Mouse (Mus musculus): ENCODE results near the gene Susd3. TPM values are rescaled to one million over a fixed set of nuclear protein-coding genes. Genes with fewer than 3 reads are reported as not detected.

Gene Susd3
- total RNA-seq, 2 experiments from 2014 or later, result 2.4 to 2.8 TPM

DNA sequence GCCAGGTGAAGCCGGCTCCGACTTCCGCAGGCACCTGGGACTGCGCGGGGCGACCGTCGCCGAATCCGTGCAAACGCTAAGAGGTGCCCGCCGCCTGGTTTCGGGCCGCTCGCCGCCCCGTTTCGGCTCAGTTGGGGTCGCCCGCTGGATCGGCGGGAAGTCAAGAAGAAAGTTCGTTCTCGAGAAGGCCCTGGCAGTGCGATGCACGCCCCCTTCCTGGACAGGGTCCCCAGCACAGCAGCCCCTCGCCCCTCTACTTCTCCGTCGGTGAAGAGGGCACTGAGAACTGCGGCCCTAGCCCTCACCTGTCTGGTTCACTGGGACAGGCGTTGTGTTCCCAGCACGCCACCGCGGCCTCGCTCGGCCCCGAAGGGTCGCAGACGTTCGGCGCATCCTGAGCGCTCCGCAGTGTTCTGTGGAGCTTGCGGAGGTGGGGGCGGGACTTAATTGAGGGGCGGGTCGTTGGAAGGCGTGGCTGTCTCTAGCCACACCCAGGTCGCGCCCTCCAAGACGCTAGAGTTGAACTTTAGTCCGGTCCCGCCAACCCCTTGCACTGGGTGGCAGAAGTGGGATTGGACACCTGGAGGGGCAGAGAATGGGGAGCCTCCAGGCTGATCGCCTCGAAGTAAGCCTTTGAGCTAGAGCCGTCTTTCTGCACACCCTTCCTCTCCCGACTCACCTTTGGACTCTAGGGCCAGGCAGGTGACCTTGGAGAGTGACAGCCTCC, 603 bp downstream of the Susd3 start:
- intact Hi-C loops (cut with DNase I), result no loop called here
- peak in 1 of 2 experiments; percentile 47 for DNase-seq (ENCODE audit: extremely low spot score in 1 of 2, low spot score in 2 of 2)

DNA sequence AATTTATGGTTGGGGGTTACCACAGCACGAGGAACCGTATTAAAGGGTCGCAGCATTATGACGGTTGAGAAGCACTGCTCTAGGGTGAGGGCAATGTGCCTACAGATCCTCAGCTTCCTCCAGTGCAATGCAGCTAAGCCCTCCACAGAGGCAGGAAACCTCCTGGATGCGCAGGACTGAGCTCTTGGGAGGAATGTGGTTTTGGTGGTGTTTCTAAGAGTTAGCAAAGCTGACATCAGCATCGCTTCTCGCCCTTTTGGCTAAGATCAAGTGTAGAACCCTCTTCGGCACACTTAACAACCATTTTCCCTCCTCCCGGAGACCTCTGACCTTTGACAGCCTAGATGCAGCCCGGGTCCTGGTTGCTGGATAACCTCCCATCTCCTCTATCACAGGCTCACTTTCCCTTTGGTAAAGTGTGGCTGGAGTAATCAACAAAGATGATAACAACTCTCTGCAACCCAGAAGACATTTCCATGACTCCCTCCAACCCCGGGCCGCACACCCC, 1.2 kb downstream of the Susd3 start:
- intact Hi-C loops (cut with DNase I), result no loop called here

DNA sequence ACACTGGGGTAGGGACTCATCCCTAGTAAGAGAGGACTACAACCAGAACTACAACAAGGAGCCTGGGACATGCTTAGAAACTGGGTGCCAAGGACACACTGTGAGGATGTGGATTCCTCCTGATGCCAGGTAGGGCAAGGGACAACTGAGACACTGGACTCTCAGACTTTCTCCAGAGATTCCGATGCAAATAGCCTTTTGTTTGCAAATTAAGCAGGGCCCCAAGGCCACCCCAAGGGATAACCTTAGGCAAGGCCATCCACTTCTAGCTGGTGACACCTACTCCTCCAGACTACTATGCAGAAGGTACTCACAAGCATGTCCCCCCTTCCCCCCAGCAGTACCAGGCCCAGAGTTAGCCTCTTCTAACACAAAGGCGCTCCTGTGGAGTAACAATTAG, 1.9 kb downstream of the Susd3 start:
- intact Hi-C loops (cut with DNase I), result no loop called here
- DNase-seq (ENCODE audit: extremely low spot score in 1 of 2, low spot score in 2 of 2), result no peak

More for the DNA sequence above, 1.2 kb downstream of the Susd3 start:
- DNase-seq (ENCODE audit: extremely low spot score in 1 of 2, low spot score in 2 of 2), result no peak

DNA sequence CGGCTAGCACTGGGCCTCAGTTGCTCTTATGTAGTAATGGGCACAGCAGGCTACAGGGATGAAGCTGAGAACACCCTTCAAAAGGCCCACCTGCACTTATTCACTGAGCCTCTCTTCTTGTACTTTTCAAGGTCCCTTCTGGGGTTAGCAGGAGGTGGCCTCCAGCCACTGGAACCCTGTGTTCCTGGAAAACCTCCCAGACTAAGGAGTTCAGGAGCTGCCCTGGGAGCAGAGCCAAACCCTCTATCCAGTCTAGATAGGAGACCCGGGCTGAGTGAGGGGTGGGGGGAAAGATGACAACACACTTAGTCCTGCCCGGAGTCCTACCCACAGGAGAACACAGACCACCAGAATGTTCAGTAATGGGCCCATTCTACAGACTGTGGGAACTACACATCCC, 2.5 kb downstream of the Susd3 start:
- intact Hi-C loops (cut with DNase I), result no loop called here
- no peak for DNase-seq (ENCODE audit: extremely low spot score in 1 of 2, low spot score in 2 of 2)

DNA sequence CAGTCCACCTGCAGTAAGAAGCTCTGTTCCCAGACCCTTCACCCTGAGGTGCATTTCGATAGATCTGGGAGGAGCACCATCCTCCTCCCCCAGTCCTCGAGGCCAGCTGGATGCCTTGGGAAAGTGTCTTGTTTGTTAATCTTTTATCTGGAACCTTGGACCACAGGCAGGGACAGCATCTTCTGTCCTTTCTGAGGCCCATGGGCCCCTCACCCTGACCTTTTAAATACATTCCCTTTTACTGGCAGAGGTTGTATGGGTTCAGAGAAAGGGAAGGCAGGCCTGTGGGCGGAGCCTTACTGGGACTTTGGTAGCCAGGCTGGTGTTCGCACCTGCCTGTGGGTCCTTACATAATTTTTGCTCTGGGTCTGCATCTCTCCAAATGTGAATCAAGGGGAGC, 3.3 kb downstream of the Susd3 start:
- intact Hi-C loops (cut with DNase I), result no loop called here
- DNase-seq (ENCODE audit: extremely low spot score in 1 of 2, low spot score in 2 of 2), result no peak

DNA sequence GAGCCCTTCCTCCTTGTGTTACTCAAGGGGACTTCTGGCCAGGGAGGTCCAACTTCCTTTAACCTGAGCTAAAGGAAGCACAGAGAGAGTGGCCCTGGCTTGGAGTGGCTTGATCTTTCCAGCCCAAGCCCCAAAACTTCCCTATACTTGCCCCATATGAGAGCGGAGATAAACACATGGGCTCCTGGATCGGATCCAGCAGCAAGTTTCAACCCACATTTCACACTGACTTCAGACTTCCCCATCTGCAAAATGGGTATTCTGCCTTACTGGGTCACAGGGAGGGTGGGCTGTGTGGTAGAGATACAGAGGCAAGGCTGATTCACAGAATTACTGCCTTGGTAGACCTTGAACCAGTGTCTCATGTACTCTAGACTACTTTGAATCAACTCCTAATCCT, 5.0 kb downstream of the Susd3 start:
- intact Hi-C loops (cut with DNase I), result no loop called here

DNA sequence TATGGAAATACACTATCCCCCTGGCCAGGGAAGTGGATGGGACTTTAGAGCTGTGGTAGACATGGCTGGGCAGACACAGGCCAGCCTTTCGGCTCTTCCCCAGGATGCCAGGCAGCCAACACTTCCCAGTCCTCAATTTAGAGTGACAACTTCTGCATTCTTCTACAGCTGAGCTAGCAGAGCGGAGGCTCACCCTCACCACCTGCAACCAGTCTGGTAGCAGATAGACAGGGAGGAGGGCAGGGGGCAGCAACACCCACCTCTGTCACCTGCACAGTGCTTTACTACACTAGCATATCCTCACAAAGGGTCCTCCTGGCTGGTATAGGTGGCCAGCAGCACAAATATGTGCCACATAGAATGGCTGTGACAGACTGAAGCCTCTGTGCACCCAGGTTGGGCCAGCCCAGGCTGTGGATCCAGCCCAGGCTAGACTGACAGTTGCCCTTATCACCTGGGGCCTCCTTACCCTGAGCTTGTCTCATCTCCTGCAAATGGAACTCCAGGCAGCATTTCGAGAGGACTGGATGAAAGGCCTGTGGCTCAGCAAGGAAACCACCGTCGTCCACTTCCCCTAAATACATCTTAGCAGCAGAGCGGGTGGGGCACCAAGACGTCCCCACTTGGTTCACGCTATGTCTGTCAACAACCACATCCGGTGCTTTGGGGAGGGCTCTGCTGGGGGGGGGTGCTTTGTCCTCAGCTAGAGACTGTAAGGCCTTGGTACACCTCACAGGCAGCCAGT, 6.0 kb downstream of the Susd3 start:
- DNase-seq (ENCODE audit: extremely low spot score in 1 of 2, low spot score in 2 of 2), result peak in 1 of 2 experiments; percentile 57
- intact Hi-C loops (cut with DNase I), result no loop called here

More for the DNA sequence above, 5.0 kb downstream of the Susd3 start:
- DNase-seq (ENCODE audit: extremely low spot score in 1 of 2, low spot score in 2 of 2), result no peak

DNA sequence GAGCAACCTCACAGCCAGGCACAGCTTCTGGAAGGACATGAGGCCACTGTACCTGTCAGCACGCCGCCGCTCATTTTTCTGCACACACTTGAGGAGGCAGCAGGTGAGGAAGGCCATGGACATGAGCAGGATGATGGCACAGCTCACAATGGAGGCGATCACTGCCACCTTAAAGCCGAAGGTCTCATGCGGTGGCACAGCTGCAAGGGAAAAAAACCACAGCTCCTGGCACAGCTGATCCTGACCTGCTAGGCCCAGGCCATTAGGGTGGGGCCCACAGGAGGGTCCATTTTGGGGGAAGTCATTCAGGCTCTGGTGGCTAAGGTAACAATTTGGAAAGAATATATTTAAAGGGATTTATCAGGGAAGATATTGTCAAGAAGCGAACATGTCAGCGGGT, 9.8 kb downstream of the Susd3 start:
- intact Hi-C loops (cut with DNase I), result no loop called here
- no peak for DNase-seq (ENCODE audit: extremely low spot score in 1 of 2, low spot score in 2 of 2)

DNA sequence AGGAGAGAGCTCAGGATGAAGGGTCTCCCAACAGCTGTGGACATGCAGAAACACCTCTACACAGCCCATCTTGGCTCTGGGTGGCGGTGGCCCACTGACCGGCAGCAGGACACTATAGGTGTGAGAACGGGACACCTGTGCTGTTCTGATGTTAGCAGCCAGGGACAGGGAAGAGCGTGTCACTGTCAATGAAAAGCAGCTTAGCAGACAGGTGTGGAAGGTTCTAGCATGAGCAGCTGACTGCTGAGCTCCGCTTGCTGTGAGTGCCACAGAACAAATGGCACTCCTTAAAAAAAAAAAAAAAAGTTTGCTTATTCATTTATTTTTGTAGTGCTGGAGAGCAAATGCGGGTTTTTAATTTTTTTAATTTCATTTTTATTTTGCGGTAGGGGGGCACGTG, 10.9 kb downstream of the Susd3 start:
- no peak for DNase-seq (ENCODE audit: extremely low spot score in 1 of 2, low spot score in 2 of 2)
- intact Hi-C loops (cut with DNase I), result no loop called here

DNA sequence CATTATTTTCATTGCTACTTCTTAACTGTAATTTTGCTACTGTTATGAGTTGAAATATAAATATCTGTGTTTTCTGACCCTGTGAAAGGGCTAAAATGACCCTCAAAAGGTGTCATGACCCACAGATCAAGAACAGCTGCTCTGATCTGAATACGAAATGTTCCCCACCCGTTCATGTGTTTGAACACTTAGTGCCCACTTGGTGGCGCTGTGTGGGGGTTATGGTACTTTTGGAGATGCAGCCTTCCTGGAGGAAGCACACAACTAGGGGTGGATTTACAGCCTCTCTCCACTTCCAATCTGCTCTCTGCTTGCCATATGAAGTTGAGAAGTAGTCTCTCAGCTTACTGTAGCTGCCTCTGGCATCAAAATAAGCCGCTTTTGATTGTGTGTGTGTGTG, 13.8 kb downstream of the Susd3 start:
- intact Hi-C loops (cut with DNase I), result no loop called here
- no peak for DNase-seq (ENCODE audit: extremely low spot score in 1 of 2, low spot score in 2 of 2)

DNA sequence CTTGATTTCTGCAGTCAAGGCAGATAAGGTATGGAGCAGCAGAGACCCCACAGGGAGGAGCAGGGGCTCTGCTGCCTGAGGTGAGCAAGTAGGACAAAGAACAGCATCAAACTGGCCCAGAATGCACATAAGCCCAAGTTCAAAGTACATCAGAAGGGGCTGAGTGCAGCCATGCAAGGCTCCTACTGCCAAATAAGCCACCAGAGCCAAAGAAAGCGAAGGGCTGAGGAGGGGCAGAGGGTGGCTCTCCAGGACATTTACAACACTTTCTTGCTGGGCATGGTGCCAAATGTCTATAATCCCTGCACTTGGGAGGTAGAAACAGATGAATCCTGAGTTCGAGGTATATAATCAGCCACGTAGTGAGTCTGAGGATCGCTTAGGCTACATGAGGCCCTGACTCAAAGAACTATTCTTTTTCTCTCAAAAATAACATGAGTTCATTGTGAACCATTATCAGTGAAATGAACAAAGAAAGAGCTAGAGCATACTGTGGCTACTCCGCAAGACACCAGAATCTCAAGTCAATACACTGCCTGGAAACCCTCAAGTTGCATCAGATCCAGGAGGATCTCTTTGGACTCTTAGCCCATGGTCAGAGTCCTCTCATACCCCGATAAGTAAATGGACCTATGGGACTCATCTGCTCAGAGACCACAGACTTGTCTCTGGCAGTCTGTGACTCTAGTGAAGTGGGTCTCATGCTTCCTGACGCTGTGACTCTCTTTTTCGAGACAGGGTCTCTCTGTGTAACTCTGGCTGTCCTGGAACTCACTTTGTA, 14.5 kb downstream of the Susd3 start:
- no peak for DNase-seq (ENCODE audit: extremely low spot score in 1 of 2, low spot score in 2 of 2)
- intact Hi-C loops (cut with DNase I), result no loop called here

DNA sequence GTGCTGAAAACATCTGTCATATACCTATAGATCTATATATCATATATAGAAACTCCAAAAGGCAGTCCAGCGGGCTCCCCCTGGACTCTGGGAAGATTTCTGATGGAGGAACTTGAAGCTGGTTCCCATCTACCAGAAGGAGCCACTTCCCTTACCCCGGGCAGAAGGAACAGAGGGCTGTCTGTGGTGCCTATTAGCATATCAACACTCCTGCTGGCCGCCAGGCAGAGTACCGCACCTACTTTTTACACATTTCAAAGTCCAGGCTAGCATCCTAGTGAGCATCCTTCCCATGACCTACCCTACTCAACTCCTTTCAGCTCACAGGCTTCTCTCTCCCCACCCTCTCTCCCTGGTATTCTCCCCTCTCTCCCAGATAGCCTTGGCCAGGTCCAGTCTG, 22.9 kb downstream of the Susd3 start:
- intact Hi-C loops (cut with DNase I), result no loop called here
- no peak for DNase-seq (ENCODE audit: extremely low spot score in 1 of 2, low spot score in 2 of 2)

DNA sequence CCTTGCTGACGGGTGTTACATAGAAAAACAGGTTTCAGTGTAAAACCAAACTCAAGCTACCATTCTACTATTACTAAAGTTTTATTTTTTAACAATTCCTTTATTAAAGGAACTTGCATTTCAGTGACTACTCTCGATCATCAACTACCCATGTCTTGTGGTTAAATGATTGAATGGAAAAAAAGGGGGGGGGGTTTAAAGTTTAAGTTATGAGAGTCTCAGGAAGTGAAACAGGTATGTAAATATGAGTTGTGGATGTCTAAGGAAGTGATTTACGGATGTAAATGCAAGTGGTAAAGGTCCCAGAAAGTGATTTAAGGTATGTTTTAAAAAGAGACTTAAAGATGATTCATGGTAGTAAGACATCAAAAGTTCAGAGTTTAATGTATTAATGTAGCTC, 23.3 kb downstream of the Susd3 start:
- intact Hi-C loops (cut with DNase I), result no loop called here
- DNase-seq (ENCODE audit: extremely low spot score in 1 of 2, low spot score in 2 of 2), result no peak

DNA sequence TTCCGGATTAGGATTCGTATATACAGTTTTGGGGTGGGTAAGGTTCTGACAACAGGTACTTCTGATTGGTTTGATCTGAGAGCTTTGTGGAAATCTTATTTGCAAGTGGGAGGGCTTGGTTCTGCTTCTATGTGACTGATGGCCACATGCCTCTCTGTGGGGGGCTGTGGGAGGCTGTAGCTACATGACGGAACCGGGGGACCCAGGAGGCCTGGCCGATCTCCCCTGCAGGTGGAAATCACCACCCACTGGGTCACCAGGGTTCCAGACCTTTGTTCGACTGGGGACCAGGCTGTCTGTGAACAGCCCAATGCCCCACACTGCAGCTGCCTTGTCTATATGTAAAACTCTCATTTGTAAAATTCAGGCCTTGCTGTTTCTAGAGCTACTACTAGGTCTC, 23.8 kb downstream of the Susd3 start:
- intact Hi-C loops (cut with DNase I), result no loop called here
- no peak for DNase-seq (ENCODE audit: extremely low spot score in 1 of 2, low spot score in 2 of 2)

DNA sequence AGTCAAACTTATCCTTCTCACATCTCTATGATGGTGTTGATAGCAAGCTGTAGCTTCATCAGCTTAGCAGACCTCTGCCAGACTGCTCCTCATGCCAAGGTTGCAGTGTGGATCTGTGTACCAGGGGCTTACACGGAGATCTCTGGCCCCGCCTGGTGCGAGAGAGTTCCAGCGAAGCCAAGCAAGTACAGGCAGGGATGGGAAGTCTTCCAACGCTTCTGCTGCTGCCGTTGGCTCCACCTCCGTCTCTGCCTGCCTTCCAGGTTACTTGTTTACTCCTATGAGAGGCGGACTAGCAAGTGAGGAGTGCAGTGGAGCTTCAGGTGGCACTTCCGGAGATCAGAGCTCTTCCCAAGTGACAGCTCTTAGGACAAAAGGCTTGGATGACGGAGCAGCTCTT, 24.2 kb downstream of the Susd3 start:
- DNase-seq (ENCODE audit: extremely low spot score in 1 of 2, low spot score in 2 of 2), result no peak

DNA sequence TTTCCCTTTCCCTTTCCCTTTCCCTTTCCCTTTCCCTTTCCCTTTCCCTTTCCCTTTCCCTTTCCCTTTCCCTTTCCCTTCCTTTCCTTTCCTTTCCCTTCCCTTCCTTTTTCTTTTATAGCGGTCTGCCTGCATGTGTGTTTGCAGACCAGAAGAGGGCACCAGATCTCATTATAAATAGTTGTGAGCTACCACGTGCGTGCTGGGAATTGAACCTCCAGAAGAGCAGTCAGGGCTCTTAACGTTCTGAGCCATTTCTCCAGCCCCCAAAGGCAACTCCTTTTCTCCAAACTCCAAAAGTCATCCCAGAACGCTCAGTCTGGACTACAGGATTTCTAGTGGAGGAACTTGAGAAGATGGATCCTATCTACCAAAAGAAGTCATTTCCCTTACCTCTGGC, 27.6 kb downstream of the Susd3 start:
- no peak for DNase-seq (ENCODE audit: extremely low spot score in 1 of 2, low spot score in 2 of 2)
- intact Hi-C loops (cut with DNase I), result no loop called here

More for the DNA sequence above, 24.2 kb downstream of the Susd3 start:
- intact Hi-C loops (cut with DNase I), result no loop called here

DNA sequence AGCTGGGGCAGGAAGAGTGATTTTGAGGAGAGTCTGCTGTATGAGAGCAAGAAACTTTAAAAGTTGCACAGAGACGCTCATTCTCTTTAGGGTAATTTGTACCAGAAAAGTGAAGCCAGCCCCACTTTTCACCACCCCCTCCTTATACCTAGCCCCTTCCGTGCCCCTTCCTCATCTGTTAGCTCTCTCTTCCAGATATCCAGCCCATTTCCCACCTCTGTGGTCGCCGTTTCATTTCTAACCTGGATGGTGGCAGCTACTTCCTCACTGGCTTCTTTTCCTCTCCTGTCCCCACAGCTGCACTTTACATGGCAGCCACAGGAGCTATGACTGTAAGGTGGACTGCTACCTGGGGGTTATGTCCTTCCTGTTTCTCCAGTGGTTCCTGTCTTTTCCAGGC, 29.1 kb downstream of the Susd3 start:
- intact Hi-C loops (cut with DNase I), result no loop called here
- no peak for DNase-seq (ENCODE audit: extremely low spot score in 1 of 2, low spot score in 2 of 2)

DNA sequence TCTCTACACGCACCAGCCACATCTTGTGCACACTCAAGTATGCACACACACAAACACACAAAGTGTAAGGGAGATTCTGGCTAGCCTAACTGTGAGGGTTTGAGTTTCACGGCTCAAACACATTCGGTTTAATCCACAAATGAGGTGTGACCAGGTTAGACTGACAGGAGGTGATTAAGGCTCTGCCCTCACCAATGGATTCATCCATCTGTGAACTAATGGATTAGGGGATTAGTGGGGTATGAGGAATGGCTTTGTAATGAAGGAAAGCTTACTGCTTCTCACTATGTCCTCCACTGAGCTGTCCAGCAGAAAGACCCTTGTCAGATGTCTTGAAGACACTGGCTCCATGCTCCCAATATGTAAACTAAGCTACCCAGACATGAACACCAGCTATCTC, 29.9 kb downstream of the Susd3 start:
- intact Hi-C loops (cut with DNase I), result no loop called here
- no peak for DNase-seq (ENCODE audit: extremely low spot score in 1 of 2, low spot score in 2 of 2)

DNA sequence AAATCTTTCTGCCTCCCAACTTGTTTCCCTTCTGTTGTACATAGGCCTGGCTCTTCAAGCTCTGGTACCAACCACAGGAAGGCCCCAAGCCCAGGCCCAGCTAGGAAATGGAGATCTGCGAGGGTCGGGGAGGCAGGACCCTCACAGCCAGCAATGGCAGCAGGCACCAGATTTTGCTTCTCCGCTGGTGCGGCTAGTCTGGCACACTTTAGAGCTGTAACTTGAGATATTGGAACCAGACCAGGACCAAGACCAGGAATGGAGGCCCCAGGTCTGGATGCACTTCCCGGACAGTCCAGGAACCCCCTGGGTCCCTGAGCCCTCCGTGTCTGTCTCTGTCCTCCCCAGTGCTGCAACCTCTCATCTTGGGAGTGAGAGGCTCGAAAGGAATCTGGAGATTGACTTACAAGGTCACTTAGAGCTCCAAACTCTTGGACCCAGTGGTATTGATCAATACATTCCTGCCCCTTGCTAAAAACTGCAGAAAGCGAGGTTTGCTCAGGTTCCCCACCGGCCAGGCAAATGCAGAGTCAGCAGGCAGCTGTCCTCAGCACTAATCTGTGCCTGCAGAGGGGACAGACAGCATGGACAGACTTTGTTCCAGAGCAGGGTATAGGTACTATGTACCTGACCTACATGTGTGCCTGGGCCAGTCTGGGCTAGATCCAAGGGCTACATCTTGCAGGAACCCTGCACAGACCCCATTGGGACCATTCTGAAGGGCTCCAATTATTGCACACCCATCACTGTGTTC, 31.5 kb downstream of the Susd3 start:
- intact Hi-C loops (cut with DNase I), result no loop called here
- DNase-seq (ENCODE audit: extremely low spot score in 1 of 2, low spot score in 2 of 2), result no peak

All from left cerebral cortex, postnatal 10 days (tissue).